Mouse (Mus musculus): ENCODE data around the gene Hist3h2ba. TPM values are rescaled to one million over a fixed set of nuclear protein-coding genes. Genes with fewer than 3 reads are reported as not detected.

Gene Hist3h2ba
- polyA plus RNA-seq, 1 experiment from 2014 or later, result 6.3 TPM

GRCm38 (mm10) chr11:58977150-58977549, 28.4 kb downstream of the Hist3h2ba start:
- H3K4me2 ChIP-seq, result peak overlapping the region; percentile 82
- peak overlapping the region; percentile 89 for H3K4me3 ChIP-seq (ENCODE audit: low read depth, low read length)
- DNase-seq (ENCODE audit: low spot score), result peak; percentile 63
- no peaks in the 10 kb centered on the region for H3K27me3 ChIP-seq (replicated peaks; ENCODE audit: control insufficient read depth, insufficient read depth, low read length)
- WGBS, result 1% methylated on average over 29 of the region's 29 CpGs
- peak overlapping the region; percentile 87 for H3K27ac ChIP-seq (ENCODE audit: low read depth, low read length)
- peaks cover 26% of the 10 kb centered on the region for H3K4me1 ChIP-seq (replicated peaks; ENCODE audit: control insufficient read depth, insufficient read depth, low read length)
- no peaks in the 10 kb centered on the region for H3K9me3 ChIP-seq (ENCODE audit: control insufficient read depth, low read length)
- peak; percentile 60; the same call in 1 of the 2 replicates for ATAC-seq (replicated peaks; ENCODE audit: low FRiP score)
- peak overlapping the region; percentile 93 for H3K9ac ChIP-seq (ENCODE audit: low read depth, low read length)
- H3K36me3 ChIP-seq (ENCODE audit: control insufficient read depth, insufficient read depth, low read length), result 0 out of 2 replicates have a peak, but pooled peaks cover 3% of the 10 kb centered on the region

GRCm38 (mm10) chr11:58977607-58978026, 28.9 kb downstream of the Hist3h2ba start:
- Histone ChIP-seq H3K4me2 (peak overlapping the region; percentile 82), H3K9ac (ENCODE audit: low read depth, low read length) (peak overlapping the region; percentile 93), H3K27me3 (replicated peaks; ENCODE audit: control insufficient read depth, insufficient read depth, low read length) (no peaks in the 10 kb centered on the region), H3K36me3 (ENCODE audit: control insufficient read depth, insufficient read depth, low read length) (peaks cover 6% of the 10 kb centered on the region; the same call in 1 of the 2 replicates), H3K4me3 (ENCODE audit: low read depth, low read length) (peak overlapping the region; percentile 89), H3K9me3 (ENCODE audit: control insufficient read depth, low read length) (no peaks in the 10 kb centered on the region), H3K27ac (ENCODE audit: low read depth, low read length) (peak overlapping the region; percentile 87), H3K4me1 (replicated peaks; ENCODE audit: control insufficient read depth, insufficient read depth, low read length) (peaks cover 26% of the 10 kb centered on the region)
- peak; percentile 27; the same call in 1 of the 2 replicates for ATAC-seq (replicated peaks; ENCODE audit: low FRiP score)
- DNase-seq (ENCODE audit: low spot score), result peak; percentile 65
- 1% methylated on average over 21 of the region's 21 CpGs for WGBS

GRCm38 (mm10) chr11:58978027-58978705, 29.4 kb downstream of the Hist3h2ba start, which contains the start of gene Trim11:
TSS of gene Trim11 (plus strand) at chr11:58978093.
- peak within 1 kb of the TSS; percentile 82 for H3K4me2 ChIP-seq
- DNase-seq (ENCODE audit: low spot score) (peak; percentile 78), ATAC-seq (replicated peaks; ENCODE audit: low FRiP score) (peak; percentile 76)
- WGBS, result under 1% methylated on average over 64 of the region's 64 CpGs
- H3K9me3 ChIP-seq (ENCODE audit: control insufficient read depth, low read length), result no peaks in the 10 kb centered on the region
- H3K4me3 ChIP-seq (ENCODE audit: low read depth, low read length), result peak within 1 kb of the TSS; percentile 89
- peaks cover 10% of the 10 kb centered on the region for H3K36me3 ChIP-seq (ENCODE audit: control insufficient read depth, insufficient read depth, low read length)
- no peaks in the 10 kb centered on the region for H3K27me3 ChIP-seq (replicated peaks; ENCODE audit: control insufficient read depth, insufficient read depth, low read length)
- H3K27ac ChIP-seq (ENCODE audit: low read depth, low read length), result peak within 1 kb of the TSS; percentile 87
- H3K9ac ChIP-seq (ENCODE audit: low read depth, low read length), result peak within 1 kb of the TSS; percentile 93
- peaks cover 26% of the 10 kb centered on the region for H3K4me1 ChIP-seq (replicated peaks; ENCODE audit: control insufficient read depth, insufficient read depth, low read length)

- Histone ChIP-seq H3K36me3 (ENCODE audit: control insufficient read depth, insufficient read depth, low read length) (peaks cover 11% of the 10 kb centered on the region), H3K27me3 (replicated peaks; ENCODE audit: control insufficient read depth, insufficient read depth, low read length) (no peaks in the 10 kb centered on the region), H3K4me3 (ENCODE audit: low read depth, low read length) (peak overlapping the region; percentile 89), H3K4me2 (peak overlapping the region; percentile 82), H3K9me3 (ENCODE audit: control insufficient read depth, low read length) (no peaks in the 10 kb centered on the region), H3K9ac (ENCODE audit: low read depth, low read length) (peak overlapping the region; percentile 93), H3K4me1 (replicated peaks; ENCODE audit: control insufficient read depth, insufficient read depth, low read length) (peaks cover 26% of the 10 kb centered on the region), H3K27ac (ENCODE audit: low read depth, low read length) (no peak overlapping the region)
- DNase-seq (ENCODE audit: low spot score), result no peak
- 0 out of 2 replicates have a peak, but pooled peaks have one; percentile 5 for ATAC-seq (replicated peaks; ENCODE audit: low FRiP score)
- WGBS, result 1% methylated on average over 5 of the region's 5 CpGs
These were observed 29.9 kb downstream of the Hist3h2ba start for GRCm38 (mm10) chr11:58978706-58979030.

GRCm38 (mm10) chr11:58979183-58979582, 30.5 kb downstream of the Hist3h2ba start:
- H3K27me3 ChIP-seq (replicated peaks; ENCODE audit: control insufficient read depth, insufficient read depth, low read length), result no peaks in the 10 kb centered on the region
- peak overlapping the region; percentile 93 for H3K9ac ChIP-seq (ENCODE audit: low read depth, low read length)
- H3K36me3 ChIP-seq (ENCODE audit: control insufficient read depth, insufficient read depth, low read length), result peaks cover 14% of the 10 kb centered on the region
- peak overlapping the region; percentile 89 for H3K4me3 ChIP-seq (ENCODE audit: low read depth, low read length)
- peak overlapping the region; percentile 82 for H3K4me2 ChIP-seq
- 51% methylated on average over 3 of the region's 3 CpGs for WGBS
- H3K9me3 ChIP-seq (ENCODE audit: control insufficient read depth, low read length), result no peaks in the 10 kb centered on the region
- DNase-seq (ENCODE audit: low spot score) (no peak), ATAC-seq (replicated peaks; ENCODE audit: low FRiP score) (no peak)
- H3K4me1 ChIP-seq (replicated peaks; ENCODE audit: control insufficient read depth, insufficient read depth, low read length), result peaks cover 26% of the 10 kb centered on the region
- no peak overlapping the region for H3K27ac ChIP-seq (ENCODE audit: low read depth, low read length)

- no peak for DNase-seq (ENCODE audit: low spot score)
- H3K27ac ChIP-seq (ENCODE audit: low read depth, low read length), result no peak overlapping the region
- no peak for ATAC-seq (replicated peaks; ENCODE audit: low FRiP score)
- H3K9ac ChIP-seq (ENCODE audit: low read depth, low read length), result peak overlapping the region; percentile 93
- H3K4me3 ChIP-seq (ENCODE audit: low read depth, low read length), result peak overlapping the region; percentile 89
- H3K27me3 ChIP-seq (replicated peaks; ENCODE audit: control insufficient read depth, insufficient read depth, low read length), result no peaks in the 10 kb centered on the region
- 69% methylated on average over 7 of the region's 7 CpGs for WGBS
- peaks cover 26% of the 10 kb centered on the region for H3K4me1 ChIP-seq (replicated peaks; ENCODE audit: control insufficient read depth, insufficient read depth, low read length)
- peaks cover 14% of the 10 kb centered on the region for H3K36me3 ChIP-seq (ENCODE audit: control insufficient read depth, insufficient read depth, low read length)
- peak overlapping the region; percentile 82 for H3K4me2 ChIP-seq
- no peaks in the 10 kb centered on the region for H3K9me3 ChIP-seq (ENCODE audit: control insufficient read depth, low read length)
These were observed 30.9 kb downstream of the Hist3h2ba start for GRCm38 (mm10) chr11:58979661-58980060.

- Histone ChIP-seq H3K27ac (ENCODE audit: low read depth, low read length) (no peak overlapping the region), H3K4me2 (peak overlapping the region; percentile 82), H3K27me3 (replicated peaks; ENCODE audit: control insufficient read depth, insufficient read depth, low read length) (no peaks in the 10 kb centered on the region), H3K9me3 (ENCODE audit: control insufficient read depth, low read length) (no peaks in the 10 kb centered on the region), H3K4me3 (ENCODE audit: low read depth, low read length) (peak overlapping the region; percentile 14), H3K9ac (ENCODE audit: low read depth, low read length) (no peak overlapping the region; the same call in 1 of the 2 replicates), H3K4me1 (replicated peaks; ENCODE audit: control insufficient read depth, insufficient read depth, low read length) (peaks cover 25% of the 10 kb centered on the region), H3K36me3 (ENCODE audit: control insufficient read depth, insufficient read depth, low read length) (peaks cover 14% of the 10 kb centered on the region)
- no peak for DNase-seq (ENCODE audit: low spot score)
- no peak for ATAC-seq (replicated peaks; ENCODE audit: low FRiP score)
- 78% methylated on average over 5 of the region's 5 CpGs for WGBS
These were observed 31.8 kb downstream of the Hist3h2ba start for GRCm38 (mm10) chr11:58980381-58980990.

- peaks cover 20% of the 10 kb centered on the region for H3K36me3 ChIP-seq (ENCODE audit: control insufficient read depth, insufficient read depth, low read length)
- no peak overlapping the region for H3K4me2 ChIP-seq
- H3K9me3 ChIP-seq (ENCODE audit: control insufficient read depth, low read length), result no peaks in the 10 kb centered on the region
- WGBS, result 63% methylated on average over 14 of the region's 14 CpGs
- H3K27ac ChIP-seq (ENCODE audit: low read depth, low read length), result no peak overlapping the region
- ATAC-seq (replicated peaks; ENCODE audit: low FRiP score), result no peak
- H3K4me1 ChIP-seq (replicated peaks; ENCODE audit: control insufficient read depth, insufficient read depth, low read length), result peaks cover 19% of the 10 kb centered on the region
- DNase-seq (ENCODE audit: low spot score), result no peak
- H3K4me3 ChIP-seq (ENCODE audit: low read depth, low read length), result no peak overlapping the region
- no peak overlapping the region for H3K9ac ChIP-seq (ENCODE audit: low read depth, low read length)
- no peaks in the 10 kb centered on the region for H3K27me3 ChIP-seq (replicated peaks; ENCODE audit: control insufficient read depth, insufficient read depth, low read length)
These were observed 33.1 kb downstream of the Hist3h2ba start for GRCm38 (mm10) chr11:58981541-58982447.

Data from liver, embryonic 11.5 days (tissue).